Mouse (Mus musculus) lung, postnatal 0 days (tissue): Measurements from ENCODE around the gene Zfp652. TPM values are rescaled to one million over a fixed set of nuclear protein-coding genes. Genes with fewer than 3 reads are reported as not detected.

Source experiments
- ATAC-seq: fragments of 200-750 bp; cut with Nextera tagmentation; 2 replicates; pipeline ENCODE4 v1.8.0; 2017; ENCODE audit warnings: moderate library complexity
- DNase-seq: peaks from one replicate; pipeline ENCODE4 v3.0.0-alpha.2; 2016; ENCODE audit warnings: low spot score
- H3K27ac ChIP-seq: fragments of 300-500 bp; sonication (generic); 2 replicates; pipeline ENCODE4 v1.5.1; 2014; ENCODE audit warnings: antibody characterized with exemption, mild to moderate bottlenecking, low read length, mixed read lengths
- H3K27me3 ChIP-seq: fragments of 300-500 bp; sonication (generic); replicated peaks from 2 replicates; pipeline ENCODE4 v1.6.1; 2014; ENCODE audit warnings: low read length, mixed read lengths; ENCODE audit not compliant: insufficient read depth
- H3K36me3 ChIP-seq: fragments of 300-500 bp; sonication (generic); 2 replicates; pipeline ENCODE4 v1.6.1; 2014; ENCODE audit warnings: low read length, mixed read lengths; ENCODE audit not compliant: insufficient read depth
- H3K4me1 ChIP-seq: fragments of 300-500 bp; sonication (generic); 2 replicates; pipeline ENCODE4 v1.6.1; 2014; ENCODE audit warnings: antibody characterized with exemption, low read depth, low read length, mixed read lengths; ENCODE audit not compliant: insufficient read depth
- H3K4me2 ChIP-seq: fragments of 300-500 bp; sonication (generic); replicated peaks from 2 replicates; pipeline ENCODE4 v1.6.1; 2014; ENCODE audit warnings: low read depth, mild to moderate bottlenecking, low read length, moderate library complexity, mixed read lengths
- H3K4me3 ChIP-seq: fragments of 300-500 bp; sonication (generic); 2 replicates; pipeline ENCODE4 v1.5.1; 2014; ENCODE audit warnings: low read depth, low read length
- H3K9ac ChIP-seq: fragments of 300-500 bp; sonication (generic); replicated peaks from 2 replicates; pipeline ENCODE4 v1.6.1; 2014; ENCODE audit warnings: low read depth, mild to moderate bottlenecking
- H3K9me3 ChIP-seq: fragments of 300-500 bp; sonication (generic); 2 replicates; pipeline ENCODE4 v1.6.1; 2016; ENCODE audit warnings: low read length, mixed read lengths
- CTCF ChIP-seq: IDR thresholded peaks from 2 replicates; pipeline ENCODE4 v1.5.1; 2016; ENCODE audit warnings: antibody characterized with exemption, mild to moderate bottlenecking
- EP300 ChIP-seq: IDR thresholded peaks from 2 replicates; pipeline ENCODE4 v1.6.1; 2016; ENCODE audit warnings: antibody characterized with exemption, mild to moderate bottlenecking, control low read depth
- WGBS: fragments of 180-500 bp; shearing (Covaris S2); extraction: QIAGEN DNeasy Blood & Tissue Kit; methylation state at CpG from one replicate; pipeline ENCODE4 v1.1.7; 2014; 5-methylcytosine and 5-hydroxymethylcytosine counted together
- polyA plus RNA-seq: library from polyadenylated mRNA; unstranded; fragments of >200 nt; fragmentation: Nextera tagmentation; extraction: Ambion mirVana; gene quantifications from 2 replicates; pipeline ENCODE4 v1.2.1, GENCODE M21; 2015

Gene Zfp652
- polyA plus RNA-seq, 1 experiment from 2014 or later: 18.5 TPM

GRCm38 (mm10) chr11:95832129-95833005 is 119.9 kb downstream of the Zfp652 start:
- Histone ChIP-seq H3K27me3 (peaks cover 43% of the 10 kb centered on the region), H3K9ac (no peak overlapping the region), H3K9me3 (no peaks in the 10 kb centered on the region), H3K4me3 (no peak overlapping the region), H3K36me3 (no peaks in the 10 kb centered on the region), H3K4me1 (peaks cover 41% of the 10 kb centered on the region), H3K27ac (no peak overlapping the region), H3K4me2 (no peak overlapping the region)
- no peak for TF ChIP-seq CTCF
- TF ChIP-seq EP300: no peak
- DNase-seq (no peak), ATAC-seq (no peak)
- 68% methylated on average over 18 of the region's 18 CpGs for WGBS

GRCm38 (mm10) chr11:95833006-95833570 is 120.6 kb downstream of the Zfp652 start:
- Histone ChIP-seq H3K4me1 (peaks cover 41% of the 10 kb centered on the region), H3K27ac (no peak overlapping the region)

GRCm38 (mm10) chr11:95833631-95834142 is 121.2 kb downstream of the Zfp652 start:
- ATAC-seq (no peak), DNase-seq (no peak)
- 28% methylated on average over 18 of the region's 18 CpGs for WGBS
- Histone ChIP-seq H3K9me3 (no peaks in the 10 kb centered on the region), H3K36me3 (no peaks in the 10 kb centered on the region), H3K27ac (no peak overlapping the region), H3K4me1 (peaks cover 41% of the 10 kb centered on the region), H3K27me3 (peaks cover 39% of the 10 kb centered on the region), H3K4me2 (peak overlapping the region; percentile 20), H3K4me3 (no peak overlapping the region), H3K9ac (no peak overlapping the region)
- TF ChIP-seq EP300 (no peak), CTCF (no peak)

More at GRCm38 (mm10) chr11:95833006-95833570, 120.6 kb downstream of the Zfp652 start:
- Histone ChIP-seq H3K36me3 (no peaks in the 10 kb centered on the region), H3K9me3 (no peaks in the 10 kb centered on the region), H3K9ac (no peak overlapping the region), H3K27me3 (peaks cover 43% of the 10 kb centered on the region), H3K4me3 (no peak overlapping the region), H3K4me2 (no peak overlapping the region)
- DNase-seq (no peak), ATAC-seq (no peak)
- WGBS: 58% methylated on average over 8 of the region's 8 CpGs
- TF ChIP-seq CTCF (no peak), EP300 (no peak)

GRCm38 (mm10) chr11:95834143-95834667 is 121.7 kb downstream of the Zfp652 start:
- TF ChIP-seq EP300 (no peak), CTCF (no peak)
- Histone ChIP-seq H3K4me3 (no peak overlapping the region), H3K27me3 (peaks cover 34% of the 10 kb centered on the region), H3K9ac (no peak overlapping the region), H3K9me3 (no peaks in the 10 kb centered on the region), H3K36me3 (no peaks in the 10 kb centered on the region), H3K4me1 (peaks cover 41% of the 10 kb centered on the region), H3K4me2 (peak overlapping the region; percentile 20), H3K27ac (peak overlapping the region; percentile 4; the same call in 1 of the 2 replicates)
- ATAC-seq (peak; percentile 25), DNase-seq (peak; percentile 73)
- 11% methylated on average over 21 of the region's 22 CpGs for WGBS

- 17% methylated on average over 15 of the region's 15 CpGs for WGBS
- TF ChIP-seq CTCF (peak; percentile 12; the same call in 1 of the 2 replicates), EP300 (peak; percentile 48; the same call in 1 of the 2 replicates)
- Histone ChIP-seq H3K9ac (no peak overlapping the region), H3K4me3 (no peak overlapping the region), H3K27ac (peak overlapping the region; percentile 4; the same call in 1 of the 2 replicates), H3K4me1 (peaks cover 41% of the 10 kb centered on the region), H3K36me3 (no peaks in the 10 kb centered on the region), H3K9me3 (no peaks in the 10 kb centered on the region), H3K4me2 (peak overlapping the region; percentile 20; the same call in 1 of the 2 replicates), H3K27me3 (peaks cover 26% of the 10 kb centered on the region; the same call in 1 of the 2 replicates)
- DNase-seq (peak; percentile 50), ATAC-seq (peak; percentile 23)
These were observed 122.6 kb downstream of the Zfp652 start for GRCm38 (mm10) chr11:95834742-95835710.
